Mouse (Mus musculus): ENCODE measurements around the gene Amotl1.
A peak's percentile ranks its signal among the peaks of the same experiment; 100 is the strongest.

Amotl1 gene

DNA sequence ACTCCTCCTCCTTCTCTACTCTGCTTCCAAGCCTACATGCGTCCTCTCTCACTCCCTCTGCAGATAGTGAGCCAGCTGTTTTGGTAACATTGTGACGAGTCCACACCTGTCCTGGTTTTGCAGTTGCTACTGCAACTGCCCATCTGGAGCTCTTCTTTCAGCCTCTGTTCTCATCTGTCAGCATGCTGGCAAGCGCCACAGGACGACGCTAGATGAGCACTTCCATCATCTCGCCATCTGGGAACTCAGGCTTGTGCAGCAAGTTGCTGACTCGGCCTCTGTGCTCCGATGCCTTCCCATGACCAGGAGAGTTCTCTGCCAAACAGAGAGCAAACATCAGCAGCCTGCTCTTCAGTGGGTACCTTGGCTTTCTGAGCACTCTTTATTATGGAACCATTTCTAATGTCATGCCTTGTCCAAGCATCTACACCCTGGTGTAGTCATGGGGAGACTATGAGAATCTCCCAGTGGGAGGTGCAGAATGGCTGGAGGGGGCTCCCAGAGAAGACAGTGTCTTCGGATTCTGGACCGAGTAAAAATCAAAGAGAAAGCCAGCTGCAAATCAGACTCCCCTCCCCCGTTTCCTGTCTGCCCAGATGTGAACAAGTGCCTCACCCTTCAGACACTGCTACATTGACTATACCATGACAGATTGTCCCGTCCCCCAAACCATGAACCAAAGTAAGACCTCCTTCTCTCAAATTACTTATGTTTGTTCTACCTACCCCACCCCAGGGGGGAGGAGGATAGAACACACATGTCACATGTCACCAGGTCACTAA lies 97.1 kb downstream of the Amotl1 start:
- DNase-seq (ENCODE audit: low read depth): no peak

DNA sequence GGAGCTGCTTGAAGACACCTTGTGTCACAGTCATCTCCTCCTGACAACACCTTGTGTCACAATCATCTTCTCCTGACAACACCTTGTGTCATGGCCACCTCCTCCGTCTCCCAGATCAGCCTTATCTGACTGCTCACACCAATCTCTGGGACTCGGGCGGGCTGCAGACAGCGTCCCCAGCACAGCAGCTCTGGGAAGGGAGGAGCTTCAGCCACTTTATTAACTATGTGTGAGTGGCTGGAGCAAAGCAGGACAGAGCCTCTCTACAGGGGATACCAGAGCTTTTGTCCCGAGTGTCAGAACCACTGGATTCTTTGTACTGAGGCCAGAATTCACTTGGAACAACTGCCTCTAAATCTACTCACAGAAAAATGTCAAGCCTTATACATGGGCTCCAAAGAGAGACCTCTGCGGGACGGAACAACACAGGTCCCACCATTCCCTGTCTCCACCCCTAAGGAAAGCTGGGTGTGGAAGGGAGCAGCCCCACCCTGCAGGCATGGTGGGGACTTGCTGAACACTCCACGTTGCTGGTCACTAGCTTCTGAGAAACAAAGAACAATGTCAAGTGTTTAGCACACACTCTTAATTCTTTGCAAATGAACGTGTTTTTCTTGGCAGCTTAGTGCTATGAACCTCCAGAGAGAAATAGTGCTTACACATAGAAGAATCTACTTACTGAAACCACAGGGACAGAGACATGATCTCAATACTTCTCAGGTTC lies 100.7 kb downstream of the Amotl1 start:
- no peak for DNase-seq (ENCODE audit: low read depth)

DNA sequence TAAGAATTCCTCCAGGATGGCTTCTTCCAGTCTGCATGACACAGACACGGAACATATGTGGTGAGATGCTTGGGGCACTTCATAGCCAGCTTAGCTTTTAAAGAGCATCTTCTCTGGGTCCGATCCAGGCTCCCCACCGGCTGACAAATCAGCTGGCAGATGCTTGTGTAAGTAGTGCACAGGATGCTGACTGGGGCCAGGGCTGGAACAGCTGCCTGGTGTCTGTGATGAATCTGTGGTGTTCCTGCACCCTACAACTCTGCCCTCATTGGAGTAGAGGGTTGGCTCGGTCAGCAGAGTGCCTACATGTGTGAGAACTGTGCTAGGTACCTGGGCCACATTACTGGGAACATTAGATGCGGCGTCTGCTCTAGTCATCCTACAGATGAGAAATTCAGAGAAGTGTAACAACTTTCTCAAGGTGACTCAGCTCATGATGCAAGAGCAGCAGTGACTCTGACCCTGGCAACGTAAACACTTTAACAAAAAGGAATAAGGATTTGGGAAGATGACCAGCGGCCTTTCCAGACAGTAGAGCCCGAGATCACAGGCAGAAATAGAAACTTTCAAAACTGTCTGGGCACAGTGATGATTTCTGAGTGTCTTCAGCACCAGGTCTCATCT lies 109.9 kb downstream of the Amotl1 start:
- peak; percentile 10 for DNase-seq (ENCODE audit: low read depth)

DNA sequence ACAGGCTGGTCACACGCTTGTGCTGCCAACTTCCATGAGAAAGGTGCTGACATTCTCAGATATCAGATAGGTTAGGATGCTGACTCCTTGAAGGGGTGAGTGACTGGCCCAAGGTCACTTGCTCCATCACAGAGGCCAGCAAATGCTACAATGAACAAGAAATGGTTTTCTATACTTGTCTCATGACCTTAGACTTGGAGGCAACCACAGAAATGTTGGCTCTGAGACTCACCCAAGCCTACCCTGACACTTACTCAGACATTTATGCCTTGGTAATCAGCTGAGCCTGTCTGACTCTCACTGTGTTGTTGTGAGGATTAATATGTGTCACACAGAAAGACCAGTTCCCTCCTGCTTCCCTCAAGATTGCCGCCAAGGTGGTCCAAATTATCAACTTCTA lies 111.2 kb downstream of the Amotl1 start:
- DNase-seq (ENCODE audit: low read depth): no peak

DNA sequence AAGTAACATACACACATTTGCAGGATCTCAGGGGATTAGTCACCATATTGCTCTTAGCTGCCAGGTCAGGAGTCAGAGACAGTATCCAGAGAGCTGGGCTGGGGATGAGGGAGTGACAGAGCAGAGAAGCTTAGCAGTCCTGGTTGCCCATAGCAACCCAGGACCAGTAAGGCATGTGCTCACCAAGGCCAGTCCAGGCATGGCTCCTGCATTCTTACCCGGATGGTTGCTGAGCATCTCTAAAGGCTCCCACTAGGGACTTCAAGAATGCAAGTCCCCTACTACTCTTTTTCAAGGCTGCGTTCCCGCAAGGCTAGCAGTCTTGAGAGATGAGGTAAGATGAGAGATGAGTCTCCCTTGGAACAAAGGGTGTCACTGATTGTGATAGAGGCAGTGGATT lies 112.6 kb downstream of the Amotl1 start:
- DNase-seq (ENCODE audit: low read depth): no peak

- DNase-seq (ENCODE audit: low read depth): no peak
Observed at GRCm38 (mm10) chr9:14530004-14530403, 114.9 kb downstream of the Amotl1 start.

DNA sequence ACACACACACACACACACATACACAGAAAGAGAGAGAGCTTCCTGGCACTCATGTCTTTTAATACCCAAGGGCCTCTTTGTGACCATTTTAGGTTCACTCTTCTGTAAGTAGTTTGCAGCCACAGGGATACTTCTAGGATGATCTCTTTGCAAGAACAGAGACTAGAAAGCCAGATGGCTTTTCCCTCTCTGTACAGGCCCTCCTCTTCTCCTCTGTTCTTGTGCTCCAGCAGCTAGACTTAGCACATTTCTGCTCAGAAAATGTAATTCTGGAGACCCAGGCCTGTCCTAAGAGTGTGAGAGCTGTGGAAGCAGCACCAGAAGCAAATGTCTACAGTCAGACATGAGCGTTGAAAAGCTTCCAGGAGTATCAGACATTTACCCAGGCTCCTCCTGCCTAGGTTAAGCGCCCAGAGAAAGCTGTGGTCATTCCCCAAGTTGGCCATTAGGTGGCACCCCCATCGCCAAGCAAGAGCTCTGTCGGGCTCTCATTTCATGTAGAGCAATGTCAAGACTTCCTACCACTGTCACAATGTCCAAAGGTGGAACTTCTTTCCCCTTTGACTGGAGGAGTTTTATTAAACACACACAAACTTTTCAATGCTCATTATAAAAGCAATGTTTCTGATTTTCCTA lies 121.3 kb downstream of the Amotl1 start:
- peak; percentile 77 for DNase-seq (ENCODE audit: low read depth)

- no peak for DNase-seq (ENCODE audit: low read depth)
Observed at GRCm38 (mm10) chr9:14521695-14522094, 123.2 kb downstream of the Amotl1 start.

- no peak for DNase-seq (ENCODE audit: low read depth)
Observed at GRCm38 (mm10) chr9:14520971-14521670, 123.7 kb downstream of the Amotl1 start.

DNA sequence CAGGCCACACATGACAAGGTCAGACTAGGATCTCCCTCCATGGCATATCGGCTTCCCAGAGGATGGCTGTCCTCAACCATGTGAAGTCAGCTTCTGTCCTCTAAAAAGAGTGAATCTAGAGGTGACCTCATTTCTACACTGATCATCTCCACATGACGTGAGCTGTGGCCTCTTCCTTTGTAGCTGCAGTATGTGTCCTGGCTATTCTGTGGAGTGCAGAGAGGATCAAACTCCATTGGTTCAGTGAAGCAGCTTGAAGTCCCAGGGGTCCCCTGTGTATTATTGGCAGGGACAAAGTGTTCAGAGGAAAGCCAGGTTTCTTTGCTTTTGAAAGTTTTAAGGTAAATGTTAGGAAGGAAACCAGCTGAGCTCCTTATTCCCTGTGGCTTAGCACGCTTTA lies 126.8 kb downstream of the Amotl1 start:
- DNase-seq (ENCODE audit: low read depth): no peak

GRCm38 (mm10) chr9:14517296-14517695 lies 127.6 kb downstream of the Amotl1 start:
- DNase-seq (ENCODE audit: low read depth): no peak

- peak; percentile 27 for DNase-seq (ENCODE audit: low read depth)
Observed at GRCm38 (mm10) chr9:14512633-14513445, 132.0 kb downstream of the Amotl1 start.

- DNase-seq (ENCODE audit: low read depth): peak; percentile 49
Observed at GRCm38 (mm10) chr9:14500916-14501424, 143.9 kb downstream of the Amotl1 start.

GRCm38 (mm10) chr9:14500023-14500915 lies 144.6 kb downstream of the Amotl1 start, which contains the start of the genes Kdm4d and Cwc15:
TSS of gene Kdm4d (minus strand) at chr9:14500482.
TSS of gene Cwc15 (plus strand) at chr9:14500617.
- peak; percentile 98 for DNase-seq (ENCODE audit: low read depth)

GRCm38 (mm10) chr9:14498896-14499705 lies 145.8 kb downstream of the Amotl1 start:
- no peak for DNase-seq (ENCODE audit: low read depth)
